16 mouse cellular contexts compared by ENCODE assay signal in genomic region chr7:95799022-95799421, GRCm38 (mm10).
"Had no signal": no experiment of that assay in that cellular context is flagged by ENCODE, and none has a peak within 500 bp of the region (broad histone marks: within the 10 kb centered on the region; RNA-seq: fewer than 3 reads in every experiment).

No protein-coding gene starts in this region.

- H3K4me2 ChIP-seq: limb, embryonic 12.5 days; liver, embryonic 13.5 days; midbrain, embryonic 12.5 days; neural tube, embryonic 13.5 days had no signal

- H3K27ac ChIP-seq: limb, embryonic 12.5 days; liver, embryonic 13.5 days; macrophage; midbrain, embryonic 12.5 days; neural tube, embryonic 13.5 days; stomach, postnatal 0 days had no signal

- H3K4me3 ChIP-seq: limb, embryonic 12.5 days; liver, embryonic 13.5 days; megakaryocyte, embryonic 14.5 days; midbrain, embryonic 12.5 days; neural tube, embryonic 13.5 days had no signal

- H3K27me3 ChIP-seq: limb, embryonic 12.5 days; liver, embryonic 13.5 days; megakaryocyte, embryonic 14.5 days; midbrain, embryonic 12.5 days; neural tube, embryonic 13.5 days had no signal

- ATAC-seq: intestine, embryonic 16.5 days; liver, postnatal 0 days; midbrain, embryonic 16.5 days had no signal

- H3K9me3 ChIP-seq: limb, embryonic 12.5 days; liver, embryonic 13.5 days; midbrain, embryonic 12.5 days; neural tube, embryonic 13.5 days had no signal

- H3K4me1 ChIP-seq: limb, embryonic 12.5 days; liver, embryonic 13.5 days; megakaryocyte, embryonic 14.5 days; neural tube, embryonic 13.5 days had no signal

- DNase-seq: kidney, adult 2 months; kidney, postnatal 25 days; liver; liver, embryonic 13.5 days; liver, postnatal 0 days; retina, postnatal 1 day; thymus, adult 18-20 months; thymus, postnatal 14 days had no signal

- H3K9ac ChIP-seq: limb, embryonic 12.5 days; liver, embryonic 13.5 days; liver, postnatal 0 days; midbrain, embryonic 12.5 days; neural tube, embryonic 13.5 days had no signal

- H3K36me3 ChIP-seq: limb, embryonic 12.5 days; liver, embryonic 13.5 days; midbrain, embryonic 12.5 days; neural tube, embryonic 13.5 days had no signal
